Mouse (Mus musculus): ENCODE measurements at regions not wholly inside any gene's neighbourhood (a gene's known extent, or its start where the extent isn't known, plus 50 kb on each side); places are given as distances from the start of the nearest gene placed in this dataset.
A peak's percentile ranks its signal among the peaks of the same experiment; 100 is the strongest.

DNA sequence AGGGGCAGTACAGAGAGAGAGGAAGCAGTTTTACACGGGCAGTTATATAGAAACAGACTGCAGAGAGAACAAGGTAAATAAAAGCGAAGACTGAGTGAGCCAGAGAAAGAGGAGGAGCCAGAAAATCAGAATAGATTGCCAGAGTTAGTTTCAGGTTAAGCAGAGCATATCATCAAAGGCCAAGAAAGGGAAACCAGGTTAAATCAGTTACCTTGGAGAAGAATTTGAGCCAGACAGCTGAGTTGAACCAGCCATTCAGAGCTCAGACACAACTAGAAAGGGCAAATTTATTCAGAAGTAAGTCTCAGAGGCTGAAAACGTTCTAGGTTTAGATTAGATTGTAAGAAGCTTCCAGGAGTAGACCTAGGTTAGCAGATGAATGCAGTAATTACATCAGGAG, 858.6 kb downstream of the Adgrl3 start:
- Histone ChIP-seq H3K4me3 (ENCODE audit: low read length) (no peak overlapping the region), H3K9me3 (ENCODE audit: low read length) (peaks cover 4% of the 10 kb centered on the region; the same call in 1 of the 2 replicates), H3K4me2 (replicated peaks; ENCODE audit: low read depth, low read length) (no peak overlapping the region), H3K36me3 (ENCODE audit: insufficient read depth, low read length) (no peaks in the 10 kb centered on the region), H3K4me1 (ENCODE audit: insufficient read depth, low read length) (no peaks in the 10 kb centered on the region), H3K27ac (ENCODE audit: low read length) (no peak overlapping the region), H3K9ac (replicated peaks; ENCODE audit: low read length) (no peak overlapping the region), H3K27me3 (ENCODE audit: insufficient read depth, low read length) (no peaks in the 10 kb centered on the region)
- no peak; the same call in 1 of the 2 replicates for ATAC-seq (ENCODE audit: low FRiP score, low TSS enrichment)
- WGBS = 47% methylated on average over 3 of the region's 3 CpGs

DNA sequence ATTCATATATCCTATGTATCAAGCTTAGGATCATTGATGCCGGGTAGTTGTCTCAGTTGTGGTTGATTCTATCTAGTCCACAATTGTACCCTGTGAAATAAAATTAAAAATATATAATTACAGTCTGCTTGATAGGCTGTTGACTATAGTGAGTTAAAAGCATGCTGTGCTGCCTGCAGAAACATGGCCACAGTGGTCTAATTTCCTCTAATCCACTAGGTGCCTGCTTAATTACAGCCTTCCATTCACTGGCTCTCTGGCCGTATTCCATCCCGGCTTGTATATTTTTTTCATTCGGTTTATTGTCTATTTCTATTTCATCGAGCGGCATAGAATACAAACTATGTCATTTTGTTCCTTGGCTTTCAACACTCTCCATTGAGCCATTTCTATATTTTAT, 873.4 kb downstream of the Adgrl3 start:
- Histone ChIP-seq H3K27me3 (ENCODE audit: insufficient read depth, low read length) (no peaks in the 10 kb centered on the region), H3K36me3 (ENCODE audit: insufficient read depth, low read length) (no peaks in the 10 kb centered on the region), H3K9me3 (ENCODE audit: low read length) (no peaks in the 10 kb centered on the region), H3K4me2 (replicated peaks; ENCODE audit: low read depth, low read length) (no peak overlapping the region), H3K4me3 (ENCODE audit: low read length) (no peak overlapping the region), H3K27ac (ENCODE audit: low read length) (no peak overlapping the region), H3K9ac (replicated peaks; ENCODE audit: low read length) (no peak overlapping the region), H3K4me1 (ENCODE audit: insufficient read depth, low read length) (no peaks in the 10 kb centered on the region)
- 92% methylated on average over 6 of the region's 6 CpGs for WGBS
- ATAC-seq (ENCODE audit: low FRiP score, low TSS enrichment) = no peak

DNA sequence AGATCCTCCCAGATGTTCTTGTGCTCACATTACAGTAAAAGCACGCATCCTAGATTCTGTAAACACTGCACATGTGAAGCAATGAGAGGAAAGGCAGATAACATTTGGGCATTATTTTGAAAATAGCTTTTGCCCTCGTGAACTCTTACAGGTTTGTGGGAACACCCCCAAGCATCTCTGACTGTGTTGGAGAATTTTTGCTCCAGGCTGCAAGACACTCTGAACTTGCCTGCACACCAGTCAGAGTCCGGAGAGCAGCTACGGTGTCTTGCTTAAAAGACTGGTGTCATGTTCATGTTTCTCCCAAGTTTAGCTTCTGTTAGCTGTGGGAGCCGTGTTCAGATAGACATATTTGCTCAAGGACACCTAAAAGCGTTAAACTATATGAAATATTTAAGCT, 889.4 kb downstream of the Adgrl3 start:
- Histone ChIP-seq H3K4me2 (replicated peaks; ENCODE audit: low read depth, low read length) (no peak overlapping the region), H3K27me3 (ENCODE audit: insufficient read depth, low read length) (no peaks in the 10 kb centered on the region), H3K9ac (replicated peaks; ENCODE audit: low read length) (no peak overlapping the region), H3K9me3 (ENCODE audit: low read length) (no peaks in the 10 kb centered on the region), H3K4me1 (ENCODE audit: insufficient read depth, low read length) (peaks cover 8% of the 10 kb centered on the region; the same call in 1 of the 2 replicates), H3K36me3 (ENCODE audit: insufficient read depth, low read length) (no peaks in the 10 kb centered on the region), H3K27ac (ENCODE audit: low read length) (no peak overlapping the region; the same call in 1 of the 2 replicates), H3K4me3 (ENCODE audit: low read length) (no peak overlapping the region)
- ATAC-seq (ENCODE audit: low FRiP score, low TSS enrichment) = no peak
- 27% methylated on average over 6 of the region's 6 CpGs for WGBS

DNA sequence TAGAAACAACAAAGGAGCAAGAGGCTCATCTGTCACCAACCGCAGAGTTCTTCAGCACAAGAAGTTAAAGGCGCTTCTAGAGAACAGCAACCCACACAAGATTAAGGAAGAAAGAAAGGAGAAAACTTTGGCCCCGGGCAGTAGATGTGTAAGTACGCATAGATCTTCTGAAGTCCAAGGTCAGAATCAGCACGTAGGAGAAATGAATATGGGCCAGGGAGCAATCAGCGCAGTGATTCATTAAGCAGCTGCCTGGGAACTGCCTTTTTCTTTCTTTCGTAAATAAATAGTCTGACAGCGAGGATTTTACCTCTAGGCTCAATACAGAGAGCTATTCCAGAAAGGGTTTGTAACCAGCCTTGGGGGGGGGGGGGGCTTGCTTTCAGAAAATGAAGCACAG, 890.0 kb downstream of the Adgrl3 start:
- no peak overlapping the region for H3K27ac ChIP-seq (ENCODE audit: low read length)
- peaks cover 8% of the 10 kb centered on the region; the same call in 1 of the 2 replicates for H3K4me1 ChIP-seq (ENCODE audit: insufficient read depth, low read length)
- H3K36me3 ChIP-seq (ENCODE audit: insufficient read depth, low read length) = no peaks in the 10 kb centered on the region
- H3K9me3 ChIP-seq (ENCODE audit: low read length) = no peaks in the 10 kb centered on the region
- no peak overlapping the region for H3K9ac ChIP-seq (replicated peaks; ENCODE audit: low read length)
- peak overlapping the region; percentile 27; the same call in 1 of the 2 replicates for H3K4me2 ChIP-seq (replicated peaks; ENCODE audit: low read depth, low read length)
- H3K27me3 ChIP-seq (ENCODE audit: insufficient read depth, low read length) = no peaks in the 10 kb centered on the region
- H3K4me3 ChIP-seq (ENCODE audit: low read length) = no peak overlapping the region
- peak; percentile 54; the same call in 1 of the 2 replicates for ATAC-seq (ENCODE audit: low FRiP score, low TSS enrichment)
- 24% methylated on average over 8 of the region's 8 CpGs for WGBS

DNA sequence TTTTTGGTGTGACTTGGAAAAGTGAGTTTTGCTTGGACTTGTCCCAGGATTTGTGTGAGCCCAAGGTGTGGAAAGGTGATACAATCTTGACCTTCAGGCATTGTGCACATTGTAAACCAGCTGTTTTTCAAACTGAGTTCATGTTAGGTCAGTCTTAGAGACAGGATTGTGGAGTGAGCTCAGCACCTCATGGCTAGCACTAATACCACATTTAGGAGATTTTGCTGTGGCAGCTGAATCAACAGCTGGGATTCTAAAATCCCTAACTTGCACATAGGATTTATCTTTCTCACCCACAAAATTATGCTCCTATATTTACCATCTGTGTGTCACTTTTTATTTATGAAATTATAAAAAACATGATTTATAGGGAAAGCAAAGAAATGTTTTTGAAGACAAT, 896.7 kb downstream of the Adgrl3 start:
- Histone ChIP-seq H3K9ac (replicated peaks; ENCODE audit: low read length) (no peak overlapping the region), H3K9me3 (ENCODE audit: low read length) (0 out of 2 replicates have a peak, but pooled peaks cover 2% of the 10 kb centered on the region), H3K4me3 (ENCODE audit: low read length) (no peak overlapping the region), H3K4me1 (ENCODE audit: insufficient read depth, low read length) (no peaks in the 10 kb centered on the region), H3K4me2 (replicated peaks; ENCODE audit: low read depth, low read length) (no peak overlapping the region), H3K27ac (ENCODE audit: low read length) (no peak overlapping the region), H3K27me3 (ENCODE audit: insufficient read depth, low read length) (no peaks in the 10 kb centered on the region), H3K36me3 (ENCODE audit: insufficient read depth, low read length) (no peaks in the 10 kb centered on the region)
- no peak for ATAC-seq (ENCODE audit: low FRiP score, low TSS enrichment)

DNA sequence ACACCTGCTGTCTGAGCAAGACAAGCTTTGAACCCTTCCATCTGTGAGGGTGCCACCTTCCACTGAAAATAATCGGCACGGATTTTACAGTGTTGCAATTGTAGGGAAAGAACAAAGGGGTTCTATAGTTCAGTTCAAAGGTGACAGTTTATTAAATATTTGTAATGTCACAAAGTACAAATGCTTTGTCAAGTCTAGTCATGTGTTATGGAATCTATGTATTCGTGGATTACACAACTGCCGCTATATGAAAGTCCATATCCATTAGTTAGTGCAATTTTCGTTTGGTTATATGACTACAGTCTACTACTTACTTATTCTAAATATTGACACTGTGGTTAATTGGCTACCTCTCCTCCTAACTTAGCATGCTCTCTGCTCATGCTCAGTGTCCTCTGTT, 920.9 kb downstream of the Adgrl3 start:
- Histone ChIP-seq H3K27ac (ENCODE audit: low read length) (no peak overlapping the region), H3K4me2 (replicated peaks; ENCODE audit: low read depth, low read length) (no peak overlapping the region), H3K27me3 (ENCODE audit: insufficient read depth, low read length) (no peaks in the 10 kb centered on the region), H3K36me3 (ENCODE audit: insufficient read depth, low read length) (no peaks in the 10 kb centered on the region), H3K4me3 (ENCODE audit: low read length) (no peak overlapping the region), H3K9me3 (ENCODE audit: low read length) (no peaks in the 10 kb centered on the region), H3K9ac (replicated peaks; ENCODE audit: low read length) (no peak overlapping the region), H3K4me1 (ENCODE audit: insufficient read depth, low read length) (no peaks in the 10 kb centered on the region)
- ATAC-seq (ENCODE audit: low FRiP score, low TSS enrichment) = no peak
- WGBS = 89% methylated on average over 5 of the region's 5 CpGs

DNA sequence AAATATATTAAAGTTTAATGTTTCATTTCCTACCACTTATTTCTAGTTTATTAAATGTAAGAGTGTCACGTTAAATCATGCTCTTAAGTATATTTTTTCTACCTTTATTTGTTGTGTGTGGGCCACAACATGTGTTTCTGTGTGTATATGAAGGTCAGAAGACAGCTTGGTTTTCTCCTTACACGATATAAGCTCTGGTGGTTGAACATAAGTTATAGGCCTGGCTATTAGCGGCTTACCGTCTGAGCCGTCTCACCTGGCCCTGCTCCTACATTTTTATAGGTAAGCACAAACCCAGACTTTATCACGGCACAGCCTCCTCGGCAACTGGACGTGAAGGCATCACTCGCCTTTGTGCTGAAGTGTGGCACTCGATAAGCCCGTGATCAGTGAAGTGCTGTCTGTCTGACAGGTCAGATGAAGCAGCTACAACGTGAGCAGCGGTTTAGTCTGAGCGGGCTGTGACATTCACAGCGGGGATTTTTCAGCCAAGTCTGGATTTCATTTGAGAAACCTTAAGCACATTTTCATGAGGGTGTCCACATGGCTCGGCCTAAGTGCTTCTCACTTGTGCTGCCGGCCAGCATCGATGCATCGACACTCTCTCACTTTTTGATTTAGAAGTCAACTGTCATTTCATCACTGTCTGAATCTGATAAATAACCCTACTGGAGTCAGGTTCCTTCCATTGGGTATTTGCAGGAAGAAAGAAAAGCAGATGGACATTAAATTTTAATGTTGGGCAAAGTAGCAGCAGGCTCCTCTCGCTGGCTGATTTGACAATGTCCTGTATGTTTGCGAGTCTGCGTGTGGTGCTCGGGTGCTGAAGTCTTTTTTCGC, 950.0 kb downstream of the Adgrl3 start:
- Histone ChIP-seq H3K4me3 (ENCODE audit: low read length) (no peak overlapping the region), H3K36me3 (ENCODE audit: insufficient read depth, low read length) (no peaks in the 10 kb centered on the region), H3K27ac (ENCODE audit: low read length) (no peak overlapping the region), H3K4me1 (ENCODE audit: insufficient read depth, low read length) (no peaks in the 10 kb centered on the region), H3K9ac (replicated peaks; ENCODE audit: low read length) (no peak overlapping the region), H3K4me2 (replicated peaks; ENCODE audit: low read depth, low read length) (no peak overlapping the region), H3K27me3 (ENCODE audit: insufficient read depth, low read length) (no peaks in the 10 kb centered on the region), H3K9me3 (ENCODE audit: low read length) (no peaks in the 10 kb centered on the region)
- 82% methylated on average over 24 of the region's 24 CpGs for WGBS
- no peak for ATAC-seq (ENCODE audit: low FRiP score, low TSS enrichment)

DNA sequence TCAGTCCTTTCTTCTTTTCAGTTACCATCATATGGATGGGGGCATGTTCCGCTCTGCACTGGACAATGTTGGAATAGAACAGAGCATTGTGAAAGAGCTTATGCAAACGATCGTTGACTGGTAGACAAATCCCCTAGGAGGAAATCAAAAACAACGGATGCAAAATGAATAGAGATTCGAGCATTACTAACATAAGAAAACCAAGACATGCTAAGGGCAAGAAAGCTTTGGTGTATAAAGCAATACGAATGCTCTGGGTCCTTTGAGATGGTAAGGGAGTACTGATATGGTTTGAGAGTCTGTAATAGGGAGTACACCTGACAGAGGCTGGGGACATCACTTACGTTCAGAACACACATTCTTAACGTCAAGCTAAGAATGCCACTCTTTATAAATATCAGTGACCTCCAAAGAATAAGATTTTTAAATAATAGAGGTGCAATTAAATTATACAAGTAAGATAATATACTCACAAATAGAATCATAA, 950.6 kb downstream of the Adgrl3 start:
- Histone ChIP-seq H3K4me2 (replicated peaks; ENCODE audit: low read depth, low read length) (no peak overlapping the region), H3K4me3 (ENCODE audit: low read length) (no peak overlapping the region), H3K9me3 (ENCODE audit: low read length) (no peaks in the 10 kb centered on the region), H3K4me1 (ENCODE audit: insufficient read depth, low read length) (no peaks in the 10 kb centered on the region), H3K27ac (ENCODE audit: low read length) (no peak overlapping the region), H3K9ac (replicated peaks; ENCODE audit: low read length) (no peak overlapping the region), H3K27me3 (ENCODE audit: insufficient read depth, low read length) (no peaks in the 10 kb centered on the region), H3K36me3 (ENCODE audit: insufficient read depth, low read length) (no peaks in the 10 kb centered on the region)
- 90% methylated on average over 8 of the region's 8 CpGs for WGBS
- no peak for ATAC-seq (ENCODE audit: low FRiP score, low TSS enrichment)

DNA sequence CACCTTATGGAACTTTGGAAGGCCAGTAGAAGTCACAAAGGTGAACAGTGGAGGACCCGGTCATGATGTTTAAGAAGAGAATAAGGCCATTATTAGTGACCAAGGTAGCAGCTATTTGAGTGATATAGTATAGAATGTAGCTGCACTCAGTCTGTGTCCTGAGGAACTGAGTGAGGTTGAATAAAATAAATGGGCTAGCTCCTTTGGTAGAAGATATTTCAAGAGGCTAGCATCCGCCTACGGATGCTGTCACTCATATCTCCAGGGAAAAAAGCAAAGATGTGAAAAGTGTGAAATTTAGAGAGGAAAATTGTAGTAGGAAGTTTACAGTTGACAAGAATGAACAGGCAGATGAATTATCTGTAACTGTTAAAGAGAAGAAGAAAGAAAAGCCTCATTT, 956.6 kb downstream of the Adgrl3 start:
- Histone ChIP-seq H3K36me3 (ENCODE audit: insufficient read depth, low read length) (no peaks in the 10 kb centered on the region), H3K9ac (replicated peaks; ENCODE audit: low read length) (no peak overlapping the region), H3K27me3 (ENCODE audit: insufficient read depth, low read length) (no peaks in the 10 kb centered on the region), H3K27ac (ENCODE audit: low read length) (no peak overlapping the region), H3K4me1 (ENCODE audit: insufficient read depth, low read length) (no peaks in the 10 kb centered on the region), H3K4me3 (ENCODE audit: low read length) (no peak overlapping the region), H3K9me3 (ENCODE audit: low read length) (no peaks in the 10 kb centered on the region), H3K4me2 (replicated peaks; ENCODE audit: low read depth, low read length) (no peak overlapping the region)
- no peak for ATAC-seq (ENCODE audit: low FRiP score, low TSS enrichment)
- 98% methylated on average over 3 of the region's 3 CpGs for WGBS

DNA sequence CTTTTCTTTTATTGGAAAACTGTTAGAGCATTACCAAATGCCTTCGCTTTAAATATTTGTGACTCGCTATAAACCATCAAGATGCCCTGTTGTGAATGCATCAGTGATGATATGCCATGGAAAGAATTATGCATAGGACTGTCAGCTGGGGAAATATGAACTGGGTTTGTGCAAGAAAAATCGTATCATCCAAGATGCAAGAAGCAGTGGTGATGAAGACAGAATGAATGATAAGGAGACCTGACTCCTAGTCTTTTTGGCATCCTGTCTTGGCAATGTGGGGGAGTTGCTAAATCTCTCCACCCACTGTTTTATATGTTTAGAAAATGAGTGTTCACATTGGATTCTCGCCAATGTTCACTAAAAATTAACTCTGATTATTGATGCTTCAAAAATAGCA, 963.4 kb downstream of the Adgrl3 start:
- H3K9ac ChIP-seq (replicated peaks; ENCODE audit: low read length) = no peak overlapping the region
- H3K36me3 ChIP-seq (ENCODE audit: insufficient read depth, low read length) = no peaks in the 10 kb centered on the region
- no peak overlapping the region for H3K27ac ChIP-seq (ENCODE audit: low read length)
- H3K4me3 ChIP-seq (ENCODE audit: low read length) = no peak overlapping the region
- H3K27me3 ChIP-seq (ENCODE audit: insufficient read depth, low read length) = no peaks in the 10 kb centered on the region
- ATAC-seq (ENCODE audit: low FRiP score, low TSS enrichment) = no peak
- H3K9me3 ChIP-seq (ENCODE audit: low read length) = no peaks in the 10 kb centered on the region
- H3K4me2 ChIP-seq (replicated peaks; ENCODE audit: low read depth, low read length) = no peak overlapping the region
- no peaks in the 10 kb centered on the region for H3K4me1 ChIP-seq (ENCODE audit: insufficient read depth, low read length)
- 61% methylated on average over 4 of the region's 4 CpGs for WGBS

Measured in kidney, embryonic 16.5 days (tissue).